Mouse (Mus musculus) stomach, postnatal 0 days (tissue): ENCODE data around the gene Nme9.

Source experiments
- CTCF ChIP-seq: IDR thresholded peaks from 2 replicates; pipeline ENCODE4 v1.5.1; 2016; ENCODE audit warnings: antibody characterized with exemption, low read depth, mild to moderate bottlenecking, moderate library complexity
- EP300 ChIP-seq: optimal IDR thresholded peaks from 2 replicates; pipeline ENCODE3; 2016; ENCODE audit warnings: antibody characterized with exemption

DNA sequence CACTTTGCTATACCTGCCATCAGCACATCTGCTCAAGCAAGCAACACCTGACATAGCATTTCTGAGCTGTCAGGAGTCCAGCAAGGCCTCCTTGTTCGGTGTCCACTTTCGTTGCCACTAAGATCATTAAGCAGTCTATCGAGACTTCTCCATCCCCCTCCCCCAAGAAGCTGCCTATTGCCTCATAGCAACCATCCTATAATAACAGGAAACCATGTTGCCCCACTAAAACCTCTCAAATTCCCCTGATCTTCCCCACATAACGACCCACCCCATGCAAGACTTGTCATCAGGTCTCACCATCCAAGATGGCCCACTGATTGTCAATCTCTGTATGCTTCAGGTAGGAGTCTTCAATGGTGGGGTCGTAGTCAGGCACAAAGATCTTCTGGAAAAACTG, 40.2 kb upstream of the Nme9 start:
- TF ChIP-seq CTCF (no peak), EP300 (no peak)
